Mouse (Mus musculus) heart, adult 11 months (tissue): ENCODE results near the gene Poc1a.

ENCODE experiments used
- DNase-seq: peaks from one replicate; pipeline ENCODE4 v3.0.0; 2022

Gene Poc1a

GRCm38 (mm10) chr9:106301446-106302080, 20.7 kb downstream of the Poc1a start:
- DNase-seq = no peak

GRCm38 (mm10) chr9:106302446-106303150, 21.7 kb downstream of the Poc1a start:
- DNase-seq = peak; percentile 89

- DNase-seq = peak; percentile 90
Observed at GRCm38 (mm10) chr9:106303460-106303960, 22.6 kb downstream of the Poc1a start.

GRCm38 (mm10) chr9:106305228-106305627, 24.4 kb downstream of the Poc1a start:
- no peak for DNase-seq

GRCm38 (mm10) chr9:106306662-106307351, 25.9 kb downstream of the Poc1a start:
- peak; percentile 97 for DNase-seq

- DNase-seq = peak; percentile 95
Observed at GRCm38 (mm10) chr9:106308151-106308550, 27.3 kb downstream of the Poc1a start.

GRCm38 (mm10) chr9:106308555-106308954, 27.7 kb downstream of the Poc1a start:
- DNase-seq = peak; percentile 98

GRCm38 (mm10) chr9:106308983-106309382, 28.1 kb downstream of the Poc1a start:
- no peak for DNase-seq

- peak; percentile 96 for DNase-seq
Observed at GRCm38 (mm10) chr9:106309859-106310258, 29.0 kb downstream of the Poc1a start.

GRCm38 (mm10) chr9:106311625-106312191, 30.8 kb downstream of the Poc1a start:
- peak; percentile 90 for DNase-seq

GRCm38 (mm10) chr9:106312950-106313360, 32.1 kb downstream of the Poc1a start:
- peak; percentile 92 for DNase-seq

GRCm38 (mm10) chr9:106314196-106314595, 33.3 kb downstream of the Poc1a start:
- DNase-seq = no peak

- DNase-seq = no peak
Observed at GRCm38 (mm10) chr9:106318074-106318473, 37.2 kb downstream of the Poc1a start.

- peak; percentile 96 for DNase-seq
Observed at GRCm38 (mm10) chr9:106319095-106319494, 38.2 kb downstream of the Poc1a start.

- DNase-seq = peak; percentile 96
Observed at GRCm38 (mm10) chr9:106322497-106322896, 41.6 kb downstream of the Poc1a start.

- DNase-seq = no peak
Observed at GRCm38 (mm10) chr9:106326241-106326640, 45.4 kb downstream of the Poc1a start.

GRCm38 (mm10) chr9:106327125-106327809, 46.4 kb downstream of the Poc1a start:
- DNase-seq = no peak

- DNase-seq = peak; percentile 91
Observed at GRCm38 (mm10) chr9:106328068-106328610, 47.3 kb downstream of the Poc1a start.

- DNase-seq = no peak
Observed at GRCm38 (mm10) chr9:106328772-106329511, 48.1 kb downstream of the Poc1a start.

- DNase-seq = no peak
Observed at GRCm38 (mm10) chr9:106332746-106333145, 51.9 kb downstream of the Poc1a start.

GRCm38 (mm10) chr9:106337620-106338019, 56.8 kb downstream of the Poc1a start:
- no peak for DNase-seq
